Mouse (Mus musculus): ENCODE results near the gene Tmem39a. TPM values are rescaled to one million over a fixed set of nuclear protein-coding genes. Genes with fewer than 3 reads are reported as not detected.

The Tmem39a gene
- polyA plus RNA-seq, 1 experiment from 2014 or later: 62.8 TPM

DNA sequence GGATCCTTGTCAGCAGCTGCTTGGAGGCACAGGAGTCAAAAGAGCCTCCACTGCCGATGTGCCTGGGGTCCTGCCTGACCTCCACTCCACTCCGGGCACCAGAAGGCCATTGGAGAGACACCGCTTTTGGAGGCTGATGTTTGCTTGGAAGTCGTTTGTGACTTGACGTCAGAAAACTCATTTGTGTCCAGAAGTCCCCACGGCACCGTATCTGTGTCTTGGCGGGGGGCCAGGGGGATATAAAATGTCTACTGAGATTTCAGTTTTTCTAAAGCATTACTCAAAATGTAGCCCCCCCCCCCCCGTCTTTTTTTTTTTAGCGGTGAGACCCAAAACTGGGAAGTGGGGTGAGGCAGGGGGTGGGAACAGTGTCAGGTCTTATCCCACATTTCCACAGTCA is 78.6 kb downstream of the Tmem39a start:
- WGBS: 54% methylated on average over 10 of the region's 10 CpGs
- no peak for ATAC-seq (ENCODE audit: extremely low read depth, insufficient number of reproducible peaks, low FRiP score, low TSS enrichment)

More for the DNA sequence above, 78.6 kb downstream of the Tmem39a start:
- H3K4me1 ChIP-seq: peaks cover 30% of the 10 kb centered on the region
- H3K9ac ChIP-seq: no peak overlapping the region
- no peaks in the 10 kb centered on the region for H3K27me3 ChIP-seq (replicated peaks)
- H3K4me3 ChIP-seq: no peak overlapping the region
- peak overlapping the region; percentile 56 for H3K27ac ChIP-seq (replicated peaks)
- peaks cover 66% of the 10 kb centered on the region for H3K36me3 ChIP-seq
- no peak overlapping the region for H3K4me2 ChIP-seq
- H3K9me3 ChIP-seq: no peaks in the 10 kb centered on the region

Other genes with a start within 250 kb of the Tmem39a start
- gene Maats1, start 216.6 kb upstream of the Tmem39a start, polyA plus RNA-seq (2015; fragmentation: Nextera tagmentation; extraction: Ambion mirVana): 0.16 TPM in 1 of 2 replicates, not detected in the other
- gene Cox17, start 211.7 kb upstream of the Tmem39a start, polyA plus RNA-seq (2015; fragmentation: Nextera tagmentation; extraction: Ambion mirVana): 237 and 277 TPM in 2 replicates
- gene Gm21987, start 211.7 kb upstream of the Tmem39a start, polyA plus RNA-seq (2015; fragmentation: Nextera tagmentation; extraction: Ambion mirVana): 5.1 and 5.7 TPM in 2 replicates
- gene Popdc2, start 196.5 kb upstream of the Tmem39a start, polyA plus RNA-seq (2015; fragmentation: Nextera tagmentation; extraction: Ambion mirVana): 298 and 317 TPM in 2 replicates
- gene Pla1a, start 125.6 kb upstream of the Tmem39a start, polyA plus RNA-seq (2015; fragmentation: Nextera tagmentation; extraction: Ambion mirVana): 0.37 and 0.69 TPM in 2 replicates
- 92.3 and 102 TPM in 2 replicates for gene Adprh, start 106.0 kb upstream of the Tmem39a start, polyA plus RNA-seq (2015; fragmentation: Nextera tagmentation; extraction: Ambion mirVana)
- gene Cd80, start 103.1 kb upstream of the Tmem39a start, polyA plus RNA-seq (2015; fragmentation: Nextera tagmentation; extraction: Ambion mirVana): 0.53 and 0.55 TPM in 2 replicates
- gene Timmdc1, start 36.0 kb upstream of the Tmem39a start, polyA plus RNA-seq (2015; fragmentation: Nextera tagmentation; extraction: Ambion mirVana): 29.7 and 35.3 TPM in 2 replicates
- 33.5 and 34.7 TPM in 2 replicates for gene Poglut1, start 8.4 kb upstream of the Tmem39a start, polyA plus RNA-seq (2015; fragmentation: Nextera tagmentation; extraction: Ambion mirVana)
- 26.2 and 27.9 TPM in 2 replicates for gene Arhgap31, start 154.6 kb downstream of the Tmem39a start, polyA plus RNA-seq (2015; fragmentation: Nextera tagmentation; extraction: Ambion mirVana)
- gene B4galt4, start 183.6 kb downstream of the Tmem39a start, polyA plus RNA-seq (2015; fragmentation: Nextera tagmentation; extraction: Ambion mirVana): 26.9 and 27.3 TPM in 2 replicates
- 17.4 and 19.3 TPM in 2 replicates for gene Upk1b, start 241.6 kb downstream of the Tmem39a start, polyA plus RNA-seq (2015; fragmentation: Nextera tagmentation; extraction: Ambion mirVana)

Measured in heart, embryonic 13.5 days (tissue).